Mouse (Mus musculus): Measurements from ENCODE around the gene Tbx4.
A peak's percentile ranks its signal among the peaks of the same experiment; 100 is the strongest.

Tbx4 gene

GRCm38 (mm10) chr11:85888451-85888961 is 2.3 kb downstream of the Tbx4 start:
- DNase-seq (ENCODE audit: low read depth, low spot score), result no peak
- no peaks in the 10 kb centered on the region for H3K36me3 ChIP-seq (ENCODE audit: control insufficient read depth, insufficient read depth, low read length, poor library complexity, severe bottlenecking)

GRCm38 (mm10) chr11:85889056-85889729 is 3.0 kb downstream of the Tbx4 start:
- Histone ChIP-seq H3K27me3 (ENCODE audit: control insufficient read depth, insufficient read depth, low read length, poor library complexity, severe bottlenecking) (peaks cover 7% of the 10 kb centered on the region; the same call in 1 of the 2 replicates), H3K36me3 (ENCODE audit: control insufficient read depth, insufficient read depth, low read length, poor library complexity, severe bottlenecking) (no peaks in the 10 kb centered on the region)
- DNase-seq (ENCODE audit: low read depth, low spot score), result no peak

More at GRCm38 (mm10) chr11:85888451-85888961, 2.3 kb downstream of the Tbx4 start:
- peaks cover 7% of the 10 kb centered on the region; the same call in 1 of the 2 replicates for H3K27me3 ChIP-seq (ENCODE audit: control insufficient read depth, insufficient read depth, low read length, poor library complexity, severe bottlenecking)

DNA sequence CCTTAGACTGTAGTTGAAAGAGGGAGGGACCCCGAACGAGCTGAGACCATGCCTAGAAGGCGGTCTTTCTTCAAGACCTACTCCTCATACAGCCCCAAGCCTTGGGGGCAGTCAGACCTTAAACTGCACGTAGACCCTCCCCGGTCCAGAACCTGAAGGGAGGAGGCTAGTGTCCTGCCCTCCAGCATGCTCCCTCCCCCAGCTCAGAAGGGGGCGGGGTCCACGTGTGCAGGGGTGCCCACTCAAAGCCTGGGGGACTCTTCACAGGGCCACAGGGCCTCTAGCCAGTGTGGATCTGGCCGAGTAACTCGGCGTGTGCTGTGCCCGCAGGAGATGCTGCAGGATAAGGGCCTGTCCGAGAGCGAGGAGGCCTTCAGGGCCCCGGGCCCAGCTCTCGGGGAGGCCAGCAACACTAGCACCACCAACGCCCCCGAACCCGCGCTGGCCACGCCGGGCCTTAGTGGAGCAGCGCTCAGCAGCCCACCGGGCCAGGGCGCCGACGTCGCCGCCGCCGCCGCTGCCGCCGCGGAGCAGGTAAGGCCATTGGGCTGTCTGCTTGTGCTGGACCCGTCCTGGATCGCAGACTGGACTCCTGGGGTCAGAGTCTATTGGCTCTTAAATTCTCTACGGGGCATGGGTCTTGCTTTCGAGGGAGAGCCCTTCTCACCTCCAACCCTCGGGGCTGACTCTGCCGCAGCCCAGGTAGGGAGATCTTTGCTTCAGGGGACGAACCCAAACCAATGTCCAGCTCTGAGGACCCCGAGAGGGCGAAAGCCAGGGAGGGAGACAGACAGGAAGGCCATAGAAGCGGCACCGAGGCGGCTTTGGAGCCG is 3.7 kb downstream of the Tbx4 start:
- DNase-seq (ENCODE audit: low read depth, low spot score), result no peak
- H3K27me3 ChIP-seq (ENCODE audit: control insufficient read depth, insufficient read depth, low read length, poor library complexity, severe bottlenecking), result peaks cover 7% of the 10 kb centered on the region; the same call in 1 of the 2 replicates

DNA sequence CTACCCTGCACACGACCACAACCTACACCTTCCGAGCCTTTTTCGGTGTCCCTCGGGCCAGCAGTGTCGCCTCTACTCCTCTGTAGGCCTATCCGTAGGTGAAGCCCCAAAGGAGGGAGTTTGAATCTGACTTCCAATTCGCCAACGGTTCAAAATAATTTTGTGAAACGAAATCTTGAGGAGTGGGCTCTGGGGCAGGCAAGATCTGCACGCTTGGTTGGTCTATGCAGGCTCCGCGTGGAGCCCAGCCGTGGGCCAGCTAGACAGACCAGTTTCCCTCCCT is 4.3 kb downstream of the Tbx4 start:
- Histone ChIP-seq H3K27me3 (ENCODE audit: control insufficient read depth, insufficient read depth, low read length, poor library complexity, severe bottlenecking) (peaks cover 7% of the 10 kb centered on the region; the same call in 1 of the 2 replicates), H3K36me3 (ENCODE audit: control insufficient read depth, insufficient read depth, low read length, poor library complexity, severe bottlenecking) (no peaks in the 10 kb centered on the region)
- DNase-seq (ENCODE audit: low read depth, low spot score), result no peak

More for the DNA sequence above, 3.7 kb downstream of the Tbx4 start:
- H3K36me3 ChIP-seq (ENCODE audit: control insufficient read depth, insufficient read depth, low read length, poor library complexity, severe bottlenecking), result no peaks in the 10 kb centered on the region

- Histone ChIP-seq H3K27me3 (ENCODE audit: control insufficient read depth, insufficient read depth, low read length, poor library complexity, severe bottlenecking) (peaks cover 7% of the 10 kb centered on the region; the same call in 1 of the 2 replicates), H3K36me3 (ENCODE audit: control insufficient read depth, insufficient read depth, low read length, poor library complexity, severe bottlenecking) (no peaks in the 10 kb centered on the region)
- DNase-seq (ENCODE audit: low read depth, low spot score), result no peak
Measured at GRCm38 (mm10) chr11:85891010-85891691, 4.9 kb downstream of the Tbx4 start.

GRCm38 (mm10) chr11:85891692-85892040 is 5.4 kb downstream of the Tbx4 start:
- Histone ChIP-seq H3K27me3 (ENCODE audit: control insufficient read depth, insufficient read depth, low read length, poor library complexity, severe bottlenecking) (peaks cover 7% of the 10 kb centered on the region; the same call in 1 of the 2 replicates), H3K36me3 (ENCODE audit: control insufficient read depth, insufficient read depth, low read length, poor library complexity, severe bottlenecking) (no peaks in the 10 kb centered on the region)
- DNase-seq (ENCODE audit: low read depth, low spot score), result no peak

- no peak for DNase-seq (ENCODE audit: low read depth, low spot score)
- Histone ChIP-seq H3K36me3 (ENCODE audit: control insufficient read depth, insufficient read depth, low read length, poor library complexity, severe bottlenecking) (no peaks in the 10 kb centered on the region), H3K27me3 (ENCODE audit: control insufficient read depth, insufficient read depth, low read length, poor library complexity, severe bottlenecking) (peaks cover 7% of the 10 kb centered on the region; the same call in 1 of the 2 replicates)
Measured at GRCm38 (mm10) chr11:85892771-85893170, 6.5 kb downstream of the Tbx4 start.

- H3K27me3 ChIP-seq (ENCODE audit: control insufficient read depth, insufficient read depth, low read length, poor library complexity, severe bottlenecking), result peaks cover 7% of the 10 kb centered on the region; the same call in 1 of the 2 replicates
- no peaks in the 10 kb centered on the region for H3K36me3 ChIP-seq (ENCODE audit: control insufficient read depth, insufficient read depth, low read length, poor library complexity, severe bottlenecking)
- peak; percentile 30 for DNase-seq (ENCODE audit: low read depth, low spot score)
Measured at GRCm38 (mm10) chr11:85893400-85894135, 7.3 kb downstream of the Tbx4 start.

- H3K27me3 ChIP-seq (ENCODE audit: control insufficient read depth, insufficient read depth, low read length, poor library complexity, severe bottlenecking), result peaks cover 7% of the 10 kb centered on the region; the same call in 1 of the 2 replicates
- no peaks in the 10 kb centered on the region for H3K36me3 ChIP-seq (ENCODE audit: control insufficient read depth, insufficient read depth, low read length, poor library complexity, severe bottlenecking)
- no peak for DNase-seq (ENCODE audit: low read depth, low spot score)
Measured at GRCm38 (mm10) chr11:85894136-85894530, 7.9 kb downstream of the Tbx4 start.

DNA sequence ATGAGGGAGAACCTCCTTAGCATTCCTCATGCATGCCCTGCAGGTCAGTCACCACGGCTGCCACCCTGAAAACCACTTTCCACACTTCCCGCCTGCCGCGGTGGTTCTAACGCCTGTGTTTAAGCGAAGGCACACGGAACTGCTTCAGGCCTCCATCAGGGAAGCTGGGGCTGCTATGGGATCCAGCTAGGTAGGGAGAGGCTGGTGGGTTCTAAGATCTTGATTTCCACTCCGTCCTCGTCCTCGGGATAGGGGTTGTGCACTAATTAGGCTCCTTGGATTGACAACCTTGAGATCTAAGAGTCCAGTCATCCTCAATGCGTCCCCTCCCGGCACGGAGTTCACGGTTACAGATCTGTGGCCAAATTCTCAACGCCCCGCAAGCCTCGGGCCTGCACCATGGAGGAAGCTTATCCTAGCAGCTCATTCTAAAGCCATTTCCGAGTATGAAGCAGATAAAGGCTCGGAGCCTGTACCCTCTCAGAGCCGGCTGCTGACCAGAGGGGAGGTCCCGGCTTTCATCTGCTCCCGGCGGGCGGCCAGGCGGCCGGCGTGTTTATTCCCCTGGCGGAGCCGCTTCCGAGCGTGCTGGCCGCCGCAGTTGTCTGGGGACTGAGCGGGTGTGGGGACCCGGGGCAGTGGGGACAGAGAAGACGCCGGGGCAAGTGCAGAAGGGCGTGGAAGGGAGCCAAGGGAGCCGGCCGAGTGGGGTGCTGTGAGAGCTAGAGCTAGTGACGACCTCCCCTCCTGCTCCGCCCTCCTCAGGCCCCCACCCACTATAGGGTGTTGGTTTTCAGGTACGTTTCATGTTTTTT is 8.7 kb downstream of the Tbx4 start:
- H3K27me3 ChIP-seq (ENCODE audit: control insufficient read depth, insufficient read depth, low read length, poor library complexity, severe bottlenecking), result peaks cover 7% of the 10 kb centered on the region; the same call in 1 of the 2 replicates
- no peak for DNase-seq (ENCODE audit: low read depth, low spot score)

GRCm38 (mm10) chr11:85896335-85896985 is 10.2 kb downstream of the Tbx4 start:
- Histone ChIP-seq H3K27me3 (ENCODE audit: control insufficient read depth, insufficient read depth, low read length, poor library complexity, severe bottlenecking) (no peaks in the 10 kb centered on the region), H3K36me3 (ENCODE audit: control insufficient read depth, insufficient read depth, low read length, poor library complexity, severe bottlenecking) (no peaks in the 10 kb centered on the region)
- DNase-seq (ENCODE audit: low read depth, low spot score), result no peak

More for the DNA sequence above, 8.7 kb downstream of the Tbx4 start:
- no peaks in the 10 kb centered on the region for H3K36me3 ChIP-seq (ENCODE audit: control insufficient read depth, insufficient read depth, low read length, poor library complexity, severe bottlenecking)

DNA sequence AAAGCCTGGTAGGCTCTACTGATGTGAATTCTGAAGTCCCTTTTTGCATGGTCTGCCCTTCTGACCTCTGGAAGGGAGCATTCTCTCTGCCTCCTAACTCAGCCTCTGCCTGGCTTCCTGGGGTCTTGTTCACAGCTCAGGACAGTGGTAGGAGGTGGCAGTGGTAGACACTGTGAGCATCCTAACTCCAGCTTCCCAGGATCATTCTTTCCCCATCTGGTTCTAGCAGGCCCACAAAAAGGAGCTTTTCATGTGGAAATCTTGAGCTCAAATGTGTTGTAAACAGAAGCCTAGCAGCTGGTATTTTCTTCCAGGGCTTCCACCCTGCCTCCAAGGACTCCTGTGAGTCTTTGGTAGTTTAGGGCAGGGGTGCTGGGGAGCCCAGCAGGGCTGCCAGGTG is 14.1 kb downstream of the Tbx4 start:
- H3K36me3 ChIP-seq (ENCODE audit: control insufficient read depth, insufficient read depth, low read length, poor library complexity, severe bottlenecking), result no peaks in the 10 kb centered on the region
- H3K27me3 ChIP-seq (ENCODE audit: control insufficient read depth, insufficient read depth, low read length, poor library complexity, severe bottlenecking), result no peaks in the 10 kb centered on the region
- DNase-seq (ENCODE audit: low read depth, low spot score), result no peak

DNA sequence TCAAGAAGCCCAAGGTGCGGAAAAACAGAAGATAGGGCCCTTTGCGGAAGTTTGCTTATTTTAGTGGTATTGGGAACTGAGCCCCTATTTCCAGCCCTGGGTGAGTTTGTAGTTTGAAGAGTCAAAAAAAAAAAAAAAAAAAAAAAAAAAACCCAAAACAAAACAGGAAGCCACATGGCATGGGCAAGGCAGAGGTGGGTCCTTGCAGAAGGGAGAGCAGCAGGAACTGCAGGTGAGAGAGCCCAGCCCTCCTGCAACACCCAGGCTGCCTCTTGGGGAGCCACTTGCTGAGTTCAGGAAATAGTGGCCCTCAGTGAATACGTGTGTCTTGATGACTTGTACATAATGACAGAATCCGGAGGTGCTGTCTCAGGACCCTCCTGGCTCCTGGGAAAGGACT is 23.3 kb downstream of the Tbx4 start:
- Histone ChIP-seq H3K36me3 (ENCODE audit: control insufficient read depth, insufficient read depth, low read length, poor library complexity, severe bottlenecking) (no peaks in the 10 kb centered on the region), H3K27me3 (ENCODE audit: control insufficient read depth, insufficient read depth, low read length, poor library complexity, severe bottlenecking) (no peaks in the 10 kb centered on the region)
- no peak for DNase-seq (ENCODE audit: low read depth, low spot score)

Data from splenic B cell, adult 2 months (primary cell).